Mouse (Mus musculus) kidney, adult 18-20 months (tissue): ENCODE data around the gene Camsap2.

Experiments used
- DNase-seq: peaks from one replicate; pipeline ENCODE4 v3.0.0; 2021

Gene Camsap2

DNA sequence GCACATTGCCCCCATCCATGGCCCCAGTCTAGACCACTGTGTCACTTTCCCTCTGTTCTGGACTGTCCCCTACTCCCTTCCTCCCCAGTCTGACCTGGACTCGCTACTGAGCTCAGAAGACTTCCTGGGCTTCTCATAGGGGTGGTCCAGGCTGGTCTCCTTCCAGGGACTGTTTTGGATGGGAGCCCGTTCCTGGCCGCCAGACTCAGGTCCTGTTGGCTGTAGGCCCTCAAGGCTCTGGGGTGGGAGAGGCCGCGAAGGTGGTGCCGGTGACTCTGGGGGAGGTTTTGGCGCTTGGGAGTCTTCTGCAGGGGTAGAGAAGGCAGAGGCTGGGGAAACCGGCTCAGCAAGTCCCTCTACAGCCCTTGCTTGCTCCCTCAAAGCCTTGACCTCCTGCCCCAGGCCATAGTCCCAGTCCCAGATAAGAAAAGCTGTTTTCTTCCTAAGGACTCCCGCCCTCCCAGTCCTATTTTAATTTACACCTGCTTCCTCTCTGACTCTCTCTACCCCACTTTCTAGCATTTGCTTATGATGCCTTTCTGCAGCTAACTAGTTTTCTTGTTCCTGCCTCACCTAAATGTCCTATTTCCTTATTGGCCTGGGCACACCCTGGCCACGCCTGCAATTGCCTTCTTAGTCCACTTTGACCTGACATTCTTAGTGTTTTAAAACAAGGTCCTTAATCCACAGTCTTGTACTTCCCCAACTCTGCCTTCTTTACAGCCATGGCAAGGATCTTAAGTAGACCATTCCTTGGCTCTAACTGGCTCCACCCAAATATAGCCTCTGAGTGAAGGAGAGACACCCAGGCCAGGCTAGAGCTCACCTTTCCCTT is 125.7 kb downstream of the Camsap2 start:
- DNase-seq, result no peak
